Mouse (Mus musculus): ENCODE results near the gene Apbb1. TPM values are rescaled to one million over a fixed set of nuclear protein-coding genes. Genes with fewer than 3 reads are reported as not detected.

The Apbb1 gene
- total and polyA plus RNA-seq, 2 experiments, result 1.1 to 1.6 TPM

DNA sequence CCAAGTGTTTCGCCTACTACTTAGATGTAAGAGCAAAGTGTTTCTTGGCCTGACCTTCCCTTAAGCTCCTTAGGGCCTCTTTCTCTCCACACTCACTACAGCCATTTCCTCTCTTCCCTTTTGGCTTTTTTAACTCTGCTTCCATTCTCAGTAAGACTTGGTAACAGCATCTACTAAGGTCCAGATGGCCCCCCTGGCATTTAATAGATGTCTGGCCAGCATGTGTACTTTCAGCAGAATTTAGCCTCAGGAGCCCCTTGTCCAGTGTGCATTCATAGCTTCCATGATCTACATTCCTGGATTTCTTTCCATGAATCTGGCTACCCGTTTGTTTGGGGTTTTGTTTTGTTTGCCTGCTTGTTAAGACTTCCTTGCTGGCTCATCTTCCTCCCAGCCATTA lies 3.0 kb downstream of the Apbb1 start:
- WGBS, result 80% methylated on average over 2 of the region's 2 CpGs
- TF ChIP-seq CTCF (IDR thresholded peaks at IDR 0.05; ENCODE audit: low read depth, low read length), result no peak
- no peak for TF ChIP-seq POLR2A (IDR thresholded peaks at IDR 0.05; ENCODE audit: extremely low read depth, insufficient read depth, low read length)

DNA sequence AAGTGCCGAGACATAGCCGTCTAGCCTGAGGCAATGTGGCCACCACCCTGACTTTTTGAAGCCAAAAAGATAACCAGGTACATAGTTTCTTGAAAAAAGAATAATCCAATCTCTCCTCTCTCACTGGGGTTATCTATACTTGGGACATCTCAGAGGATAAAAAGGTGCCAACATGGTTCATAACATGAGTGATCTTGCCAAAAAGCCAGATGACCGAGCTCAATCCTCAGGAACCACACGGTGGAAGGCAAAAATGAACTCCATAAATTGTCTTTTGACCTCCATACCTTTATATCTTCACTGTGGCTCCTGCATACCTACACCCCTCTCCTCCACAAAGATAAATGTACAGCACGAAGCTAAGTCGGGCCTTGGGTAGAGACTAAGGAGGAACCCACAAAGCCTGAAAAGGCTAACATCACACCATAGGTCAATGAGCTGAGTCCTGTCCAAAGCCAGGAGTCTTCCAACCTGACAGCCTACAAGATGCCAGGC lies 4.0 kb downstream of the Apbb1 start:
- Histone ChIP-seq H3K27ac (replicated peaks; ENCODE audit: insufficient read depth, low read depth, low read length) (no peak overlapping the region), H3K9ac (ENCODE audit: low read depth, low read length) (no peak overlapping the region), H3K4me3 (ENCODE audit: insufficient read depth, low read depth, low read length) (no peak overlapping the region), H3K4me1 (ENCODE audit: control insufficient read depth, insufficient read depth, low read length) (no peaks in the 10 kb centered on the region), H3K27me3 (ENCODE audit: control insufficient read depth, insufficient read depth, low read length) (no peaks in the 10 kb centered on the region), H3K36me3 (ENCODE audit: control insufficient read depth, insufficient read depth, low read length) (no peaks in the 10 kb centered on the region), H3K79me2 (ENCODE audit: control insufficient read depth, insufficient read depth, low read length) (no peaks in the 10 kb centered on the region)
- DNase-seq (ENCODE audit: extremely low read depth, low read depth, low spot score), result no peak
- no peak for TF ChIP-seq CTCF (IDR thresholded peaks at IDR 0.05; ENCODE audit: low read depth, low read length)
- TF ChIP-seq POLR2A (IDR thresholded peaks at IDR 0.05; ENCODE audit: extremely low read depth, insufficient read depth, low read length), result no peak
- WGBS, result 88% methylated on average over 6 of the region's 6 CpGs

More for the DNA sequence above, 3.0 kb downstream of the Apbb1 start:
- no peak for DNase-seq (ENCODE audit: extremely low read depth, low read depth, low spot score)
- no peaks in the 10 kb centered on the region for H3K4me1 ChIP-seq (ENCODE audit: control insufficient read depth, insufficient read depth, low read length)
- H3K79me2 ChIP-seq (ENCODE audit: control insufficient read depth, insufficient read depth, low read length), result no peaks in the 10 kb centered on the region
- no peak overlapping the region for H3K4me3 ChIP-seq (ENCODE audit: insufficient read depth, low read depth, low read length)
- H3K27me3 ChIP-seq (ENCODE audit: control insufficient read depth, insufficient read depth, low read length), result no peaks in the 10 kb centered on the region
- H3K27ac ChIP-seq (replicated peaks; ENCODE audit: insufficient read depth, low read depth, low read length), result no peak overlapping the region
- H3K9ac ChIP-seq (ENCODE audit: low read depth, low read length), result no peak overlapping the region
- H3K36me3 ChIP-seq (ENCODE audit: control insufficient read depth, insufficient read depth, low read length), result no peaks in the 10 kb centered on the region

DNA sequence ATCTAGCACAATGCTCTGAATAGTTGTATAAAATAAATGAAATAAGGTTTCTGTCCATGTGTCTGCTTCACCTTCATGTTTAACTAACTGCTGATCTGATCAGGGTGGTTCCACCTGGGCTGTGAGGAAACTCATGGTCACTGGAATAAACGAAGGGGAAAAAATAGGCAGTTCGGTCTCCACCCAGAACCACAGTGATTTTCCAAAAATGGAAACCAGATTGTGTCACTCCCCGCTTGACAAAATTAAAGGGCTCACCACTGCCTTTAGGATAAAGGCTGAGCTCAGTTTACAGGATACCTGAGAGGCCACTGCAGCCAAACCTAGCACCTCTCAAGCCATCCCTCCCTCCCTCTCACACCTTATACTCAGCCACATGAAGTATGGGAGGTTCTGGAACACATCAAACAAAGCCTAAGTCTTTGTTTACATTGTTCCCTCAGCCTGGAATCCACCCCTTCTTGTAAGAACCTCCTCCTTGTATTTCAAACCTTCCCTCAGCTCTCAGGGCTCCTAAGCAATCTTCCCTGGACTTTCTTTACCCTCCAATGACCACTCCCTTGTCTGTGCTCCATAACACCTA lies 5.2 kb downstream of the Apbb1 start:
- 75% methylated on average over 3 of the region's 3 CpGs for WGBS
- TF ChIP-seq POLR2A (IDR thresholded peaks at IDR 0.05; ENCODE audit: extremely low read depth, insufficient read depth, low read length) (no peak), CTCF (IDR thresholded peaks at IDR 0.05; ENCODE audit: low read depth, low read length) (no peak)
- H3K27me3 ChIP-seq (ENCODE audit: control insufficient read depth, insufficient read depth, low read length), result no peaks in the 10 kb centered on the region

DNA sequence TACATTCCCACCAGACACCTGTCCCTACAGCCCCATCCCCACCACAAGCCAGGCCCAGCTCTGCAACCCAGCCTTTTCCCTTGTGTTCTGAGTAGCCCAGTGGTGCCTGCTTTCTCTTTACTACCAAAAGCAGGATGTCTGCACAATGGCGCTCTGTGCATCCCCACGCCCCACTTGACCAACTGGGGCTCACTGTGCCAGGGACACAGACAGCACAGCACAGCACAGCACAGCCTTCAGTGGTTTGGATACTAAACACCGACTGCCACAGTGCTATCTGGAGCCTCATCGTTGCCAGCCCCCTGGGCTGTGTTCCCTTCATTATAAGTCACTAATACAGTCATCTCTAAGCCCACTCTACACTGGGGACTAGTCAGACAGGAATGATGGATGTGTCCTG lies 6.9 kb downstream of the Apbb1 start:
- Histone ChIP-seq H3K36me3 (ENCODE audit: control insufficient read depth, insufficient read depth, low read length) (no peaks in the 10 kb centered on the region), H3K9ac (ENCODE audit: low read depth, low read length) (no peak overlapping the region), H3K79me2 (ENCODE audit: control insufficient read depth, insufficient read depth, low read length) (no peaks in the 10 kb centered on the region), H3K4me1 (ENCODE audit: control insufficient read depth, insufficient read depth, low read length) (no peaks in the 10 kb centered on the region), H3K27ac (replicated peaks; ENCODE audit: insufficient read depth, low read depth, low read length) (no peak overlapping the region), H3K27me3 (ENCODE audit: control insufficient read depth, insufficient read depth, low read length) (no peaks in the 10 kb centered on the region), H3K4me3 (ENCODE audit: insufficient read depth, low read depth, low read length) (no peak overlapping the region)
- no peak for DNase-seq (ENCODE audit: extremely low read depth, low read depth, low spot score)
- TF ChIP-seq CTCF (IDR thresholded peaks at IDR 0.05; ENCODE audit: low read depth, low read length) (no peak), POLR2A (IDR thresholded peaks at IDR 0.05; ENCODE audit: extremely low read depth, insufficient read depth, low read length) (no peak)
- 89% methylated on average over 4 of the region's 4 CpGs for WGBS

More for the DNA sequence above, 5.2 kb downstream of the Apbb1 start:
- no peaks in the 10 kb centered on the region for H3K79me2 ChIP-seq (ENCODE audit: control insufficient read depth, insufficient read depth, low read length)
- H3K4me1 ChIP-seq (ENCODE audit: control insufficient read depth, insufficient read depth, low read length), result no peaks in the 10 kb centered on the region
- no peak overlapping the region for H3K27ac ChIP-seq (replicated peaks; ENCODE audit: insufficient read depth, low read depth, low read length)
- no peak overlapping the region for H3K4me3 ChIP-seq (ENCODE audit: insufficient read depth, low read depth, low read length)
- DNase-seq (ENCODE audit: extremely low read depth, low read depth, low spot score), result no peak
- no peaks in the 10 kb centered on the region for H3K36me3 ChIP-seq (ENCODE audit: control insufficient read depth, insufficient read depth, low read length)
- H3K9ac ChIP-seq (ENCODE audit: low read depth, low read length), result no peak overlapping the region

DNA sequence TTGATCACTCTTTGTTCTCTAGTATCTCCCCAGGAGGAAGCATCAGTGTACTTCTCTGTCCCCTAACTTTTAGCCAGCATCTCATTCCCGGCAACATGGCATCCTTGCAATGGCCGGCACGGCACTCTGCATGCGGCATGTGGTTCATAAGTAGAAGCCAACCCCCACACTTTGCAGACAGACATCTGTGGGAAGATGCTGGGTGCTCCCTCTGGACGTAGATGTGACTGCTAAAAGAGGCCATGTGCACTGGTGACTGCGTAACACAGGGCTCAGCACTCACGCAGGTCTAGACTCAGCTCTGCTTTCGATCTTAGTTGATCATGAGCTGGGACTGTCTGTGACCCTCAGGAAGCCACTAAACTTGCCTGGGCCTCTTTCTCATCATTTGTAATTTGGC lies 8.5 kb downstream of the Apbb1 start:
- 92% methylated on average over 8 of the region's 8 CpGs for WGBS
- no peaks in the 10 kb centered on the region for H3K79me2 ChIP-seq (ENCODE audit: control insufficient read depth, insufficient read depth, low read length)
- no peaks in the 10 kb centered on the region for H3K27me3 ChIP-seq (ENCODE audit: control insufficient read depth, insufficient read depth, low read length)
- TF ChIP-seq CTCF (IDR thresholded peaks at IDR 0.05; ENCODE audit: low read depth, low read length) (no peak), POLR2A (IDR thresholded peaks at IDR 0.05; ENCODE audit: extremely low read depth, insufficient read depth, low read length) (no peak)
- no peaks in the 10 kb centered on the region for H3K36me3 ChIP-seq (ENCODE audit: control insufficient read depth, insufficient read depth, low read length)
- H3K4me1 ChIP-seq (ENCODE audit: control insufficient read depth, insufficient read depth, low read length), result no peaks in the 10 kb centered on the region
- no peak overlapping the region for H3K9ac ChIP-seq (ENCODE audit: low read depth, low read length)
- no peak overlapping the region for H3K4me3 ChIP-seq (ENCODE audit: insufficient read depth, low read depth, low read length)
- no peak overlapping the region for H3K27ac ChIP-seq (replicated peaks; ENCODE audit: insufficient read depth, low read depth, low read length)
- DNase-seq (ENCODE audit: extremely low read depth, low read depth, low spot score), result no peak

DNA sequence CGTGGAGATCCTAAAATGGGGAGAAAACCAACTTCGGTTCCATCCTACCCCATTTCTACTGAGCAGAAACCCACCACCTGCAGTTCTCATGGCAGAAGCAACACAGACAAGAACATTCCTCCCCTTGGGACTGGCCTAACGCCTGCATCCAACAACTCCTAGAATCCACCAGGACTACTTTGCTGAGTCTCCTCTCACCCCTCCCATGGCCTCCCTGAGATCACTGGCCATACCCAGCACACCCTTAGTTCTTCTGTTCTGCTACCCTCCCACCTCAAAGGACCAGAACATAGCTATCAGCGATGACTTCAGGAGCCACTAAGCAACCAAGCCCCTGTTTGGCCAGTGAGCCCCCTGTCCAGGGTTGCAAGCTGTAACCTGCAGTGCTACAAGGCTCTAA lies 10.7 kb downstream of the Apbb1 start:
- H3K36me3 ChIP-seq (ENCODE audit: control insufficient read depth, insufficient read depth, low read length), result no peaks in the 10 kb centered on the region
- WGBS, result 88% methylated on average over 4 of the region's 4 CpGs
- H3K79me2 ChIP-seq (ENCODE audit: control insufficient read depth, insufficient read depth, low read length), result no peaks in the 10 kb centered on the region
- no peak overlapping the region for H3K4me3 ChIP-seq (ENCODE audit: insufficient read depth, low read depth, low read length)
- H3K4me1 ChIP-seq (ENCODE audit: control insufficient read depth, insufficient read depth, low read length), result no peaks in the 10 kb centered on the region
- no peak overlapping the region for H3K9ac ChIP-seq (ENCODE audit: low read depth, low read length)
- DNase-seq (ENCODE audit: extremely low read depth, low read depth, low spot score), result no peak
- H3K27me3 ChIP-seq (ENCODE audit: control insufficient read depth, insufficient read depth, low read length), result no peaks in the 10 kb centered on the region
- H3K27ac ChIP-seq (replicated peaks; ENCODE audit: insufficient read depth, low read depth, low read length), result no peak overlapping the region
- TF ChIP-seq CTCF (IDR thresholded peaks at IDR 0.05; ENCODE audit: low read depth, low read length) (no peak), POLR2A (IDR thresholded peaks at IDR 0.05; ENCODE audit: extremely low read depth, insufficient read depth, low read length) (no peak)

Measured in liver, adult 2 months (tissue).